Mouse (Mus musculus) kidney, postnatal 4 days (tissue): ENCODE measurements around the gene Lgals1.

Experiments
- DNase-seq, 2 experiments: peaks; one replicate each; pipeline ENCODE4 v3.0.0; 2021; ENCODE audit warnings: mixed read lengths in 2 of 2

Gene Lgals1

GRCm38 (mm10) chr15:78940325-78940724, 13.8 kb downstream of the Lgals1 start:
- no peak for DNase-seq

- peak; percentile 88 to 91 for DNase-seq
Observed at GRCm38 (mm10) chr15:78942663-78943062, 16.1 kb downstream of the Lgals1 start.

- no peak for DNase-seq
Observed at GRCm38 (mm10) chr15:78946232-78946631, 19.7 kb downstream of the Lgals1 start.

GRCm38 (mm10) chr15:78947657-78948056, 21.1 kb downstream of the Lgals1 start, which contains the start of gene Triobp:
Gene Triobp, plus strand, starts transcription at chr15:78947724.
- DNase-seq, result peak; percentile 88 to 94

- DNase-seq, result no peak
Observed at GRCm38 (mm10) chr15:78948152-78948725, 21.7 kb downstream of the Lgals1 start.

- DNase-seq, result no peak
Observed at GRCm38 (mm10) chr15:78948883-78949282, 22.4 kb downstream of the Lgals1 start.

GRCm38 (mm10) chr15:78955663-78956062, 29.1 kb downstream of the Lgals1 start:
- no peak for DNase-seq

GRCm38 (mm10) chr15:78956351-78956750, 29.8 kb downstream of the Lgals1 start:
- no peak for DNase-seq

GRCm38 (mm10) chr15:78957021-78957420, 30.5 kb downstream of the Lgals1 start:
- DNase-seq, result no peak

GRCm38 (mm10) chr15:78959537-78959936, 33.0 kb downstream of the Lgals1 start:
- no peak for DNase-seq

- DNase-seq, result no peak
Observed at GRCm38 (mm10) chr15:78960088-78960487, 33.6 kb downstream of the Lgals1 start.

- DNase-seq, result peak; percentile 86 to 91
Observed at GRCm38 (mm10) chr15:78962885-78963284, 36.4 kb downstream of the Lgals1 start.

- DNase-seq, result no peak
Observed at GRCm38 (mm10) chr15:78971626-78972025, 45.1 kb downstream of the Lgals1 start.

- DNase-seq, result peak; percentile 40 to 57
Observed at GRCm38 (mm10) chr15:78973950-78974349, 47.4 kb downstream of the Lgals1 start.

- no peak for DNase-seq
Observed at GRCm38 (mm10) chr15:78977676-78978159, 51.2 kb downstream of the Lgals1 start.

- peak; percentile 71 to 82 for DNase-seq
Observed at GRCm38 (mm10) chr15:78978875-78979274, 52.4 kb downstream of the Lgals1 start.
